Mouse (Mus musculus): ENCODE data around the gene Unc79.

DNA sequence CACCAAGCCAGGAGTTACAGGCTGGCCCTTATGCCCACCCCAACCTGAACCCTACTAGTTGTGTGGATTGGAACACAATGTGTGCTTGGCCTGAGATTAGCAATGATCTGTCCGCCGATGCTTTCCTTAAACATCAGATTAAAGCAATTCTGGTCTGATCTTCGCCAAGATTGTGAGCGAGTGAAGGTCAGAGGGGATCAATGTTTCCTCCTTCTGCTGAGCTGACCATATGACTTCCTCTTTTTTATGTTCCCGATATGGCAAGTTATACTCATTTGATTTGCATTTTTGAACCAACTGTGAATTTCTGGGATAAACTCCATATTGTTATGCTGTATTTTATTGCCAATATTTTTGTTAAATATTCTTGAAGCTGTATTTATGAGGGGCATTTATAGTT, 88.0 kb downstream of the Unc79 start:
- TF ChIP-seq CTCF (IDR thresholded peaks at IDR 0.05; ENCODE audit: low read depth, low read length) = no peak
- TF ChIP-seq POLR2A (IDR thresholded peaks at IDR 0.05; ENCODE audit: insufficient read depth, low read length) = no peak
- no peak for TF ChIP-seq EP300 (IDR thresholded peaks at IDR 0.05; ENCODE audit: insufficient read depth, low read depth, low read length)

All from ES-Bruce4 (cell line).